In genomic region chr7:133032589-133033203, GRCm38 (mm10) we compare ENCODE assay signal across 8 mouse cellular contexts.
DNase-seq lines count a peak whose midpoint lies in the region; ATAC-seq and TF ChIP-seq lines count a peak whose summit lies in the region.

No protein-coding gene starts in this region.

- no peaks in the 10 kb centered on the region for H3K36me3 ChIP-seq in forebrain, postnatal 0 days (ENCODE audit: insufficient read depth)
- H3K36me3 ChIP-seq in hindbrain, embryonic 13.5 days = no peaks in the 10 kb centered on the region

- TF ChIP-seq CTCF in cerebellum, adult 2 months (IDR thresholded peaks at IDR 0.05; ENCODE audit: borderline replicate concordance, insufficient read depth, low read depth, low read length) = peak; percentile 91
- TF ChIP-seq CTCF in forebrain, postnatal 0 days (IDR thresholded peaks at IDR 0.05; ENCODE audit: low read depth) = peak; percentile 96

- DNase-seq in right cerebral cortex, adult 18-20 months = peak; percentile 50
- DNase-seq in right cerebral cortex, postnatal 36 days (ENCODE audit: low spot score in 2 of 2) = no peak
- DNase-seq in cerebellum, adult 2 months = peak; percentile 68 to 75
- peak; percentile 84 for DNase-seq in forebrain, postnatal 0 days
- peak; percentile 65 to 66 for DNase-seq in left cerebral cortex, postnatal 10 days (ENCODE audit: extremely low spot score in 1 of 2, low spot score in 2 of 2)
- peak; percentile 55 for DNase-seq in skeletal muscle tissue, adult 2 months (ENCODE audit: low read depth, low spot score)

- no peak for TF ChIP-seq POLR2A in cerebellum, adult 2 months (IDR thresholded peaks at IDR 0.05; ENCODE audit: borderline replicate concordance, insufficient read depth, low read length)

- no peaks in the 10 kb centered on the region for H3K27me3 ChIP-seq in cerebellum, adult 2 months (ENCODE audit: control insufficient read depth, insufficient read depth, low read length)
- H3K27me3 ChIP-seq in forebrain, postnatal 0 days (ENCODE audit: insufficient read depth, low read length) = no peaks in the 10 kb centered on the region
- no peaks in the 10 kb centered on the region for H3K27me3 ChIP-seq in hindbrain, embryonic 13.5 days

- H3K27ac ChIP-seq in cerebellum, adult 2 months (ENCODE audit: insufficient read depth, low read length) = no peak overlapping the region
- no peak overlapping the region for H3K27ac ChIP-seq in forebrain, postnatal 0 days (ENCODE audit: low read depth, low read length)
- peak overlapping the region; percentile 70 for H3K27ac ChIP-seq in hindbrain, embryonic 13.5 days

- peak; percentile 85 for ATAC-seq in forebrain, postnatal 0 days
- peak; percentile 57 for ATAC-seq in hindbrain, embryonic 13.5 days (ENCODE audit: low FRiP score)
- peak; percentile 90 for ATAC-seq in megakaryocyte progenitor cell, adult 5-6 weeks (replicated peaks; ENCODE audit: poor library complexity)

- WGBS in cerebellum, adult 2 months = 37% methylated on average over 9 of the region's 9 CpGs
- 38% methylated on average over 9 of the region's 9 CpGs for WGBS in forebrain, postnatal 0 days
- 41% methylated on average over 9 of the region's 9 CpGs for WGBS in hindbrain, embryonic 13.5 days

- H3K4me3 ChIP-seq in cerebellum, adult 2 months (replicated peaks; ENCODE audit: insufficient read depth, low read depth, low read length) = no peak overlapping the region
- H3K4me3 ChIP-seq in forebrain, postnatal 0 days (ENCODE audit: low read depth, low read length) = no peak overlapping the region
- no peak overlapping the region for H3K4me3 ChIP-seq in hindbrain, embryonic 13.5 days

- no peak overlapping the region for H3K4me2 ChIP-seq in forebrain, postnatal 0 days (ENCODE audit: low read depth)
- H3K4me2 ChIP-seq in hindbrain, embryonic 13.5 days = no peak overlapping the region

- intact Hi-C loops in left cerebral cortex, postnatal 10 days (cut with DNase I) = loop anchor here (2.0 to 10.0 kb wide), 3 partner anchors 90 to 604 kb away; partner anchors contain the start of genes Ctbp2, Edrf1 and Fgfr2

- no peaks in the 10 kb centered on the region for H3K9me3 ChIP-seq in forebrain, postnatal 0 days (ENCODE audit: low read length)
- no peaks in the 10 kb centered on the region for H3K9me3 ChIP-seq in hindbrain, embryonic 13.5 days

- no peak overlapping the region for H3K9ac ChIP-seq in forebrain, postnatal 0 days
- H3K9ac ChIP-seq in hindbrain, embryonic 13.5 days = peak overlapping the region; percentile 49; the same call in 1 of the 2 replicates

- peaks cover 15% of the 10 kb centered on the region for H3K4me1 ChIP-seq in cerebellum, adult 2 months (ENCODE audit: control insufficient read depth, insufficient read depth, low read length)
- H3K4me1 ChIP-seq in forebrain, postnatal 0 days (ENCODE audit: insufficient read depth) = no peaks in the 10 kb centered on the region
- H3K4me1 ChIP-seq in hindbrain, embryonic 13.5 days (replicated peaks) = peaks cover 55% of the 10 kb centered on the region

Comparison
In these comparisons a context has a peak if more than half of its experiments do, and no peak if none do; other contexts are left out.
1. DNase-seq: peak in right cerebral cortex, adult 18-20 months (single experiment), cerebellum, adult 2 months (2 of 2), forebrain, postnatal 0 days (single experiment), left cerebral cortex, postnatal 10 days (2 of 2) and skeletal muscle tissue, adult 2 months (single experiment); none in right cerebral cortex, postnatal 36 days (0 of 2).
2. Peak in every context shown above with its lines, with median percentiles within 50 percentile points of each other: ATAC-seq.